Mouse (Mus musculus) intestine, postnatal 0 days (tissue): ENCODE data around the gene Gda. TPM values are rescaled to one million over a fixed set of nuclear protein-coding genes. Genes with fewer than 3 reads are reported as not detected.

Experiments used
- ATAC-seq: fragments of 200-750 bp; cut with Nextera tagmentation; 2 replicates; pipeline ENCODE4 v1.8.0; 2017; ENCODE audit warnings: mild to moderate bottlenecking, moderate TSS enrichment, moderate library complexity
- H3K27ac ChIP-seq: fragments of 300-500 bp; sonication (generic); 2 replicates; pipeline ENCODE4 v1.5.1; 2014; ENCODE audit warnings: mild to moderate bottlenecking, low read depth, low read length, moderate library complexity
- H3K27me3 ChIP-seq: fragments of 300-500 bp; sonication (generic); replicated peaks from 2 replicates; pipeline ENCODE4 v1.6.1; 2014; ENCODE audit warnings: low read length, mixed read lengths; ENCODE audit not compliant: control insufficient read depth, insufficient read depth
- H3K36me3 ChIP-seq: fragments of 300-500 bp; sonication (generic); 2 replicates; pipeline ENCODE4 v1.6.1; 2014; ENCODE audit warnings: mild to moderate bottlenecking, moderate library complexity; ENCODE audit not compliant: control insufficient read depth, insufficient read depth
- H3K4me1 ChIP-seq: fragments of 300-500 bp; sonication (generic); replicated peaks from 2 replicates; pipeline ENCODE4 v1.6.1; 2014; ENCODE audit warnings: antibody characterized with exemption, low read length, mixed read lengths; ENCODE audit not compliant: control insufficient read depth, insufficient read depth
- H3K4me2 ChIP-seq: fragments of 300-500 bp; sonication (generic); replicated peaks from 2 replicates; pipeline ENCODE4 v1.6.1; 2014; ENCODE audit warnings: low read depth, mild to moderate bottlenecking, moderate library complexity
- H3K4me3 ChIP-seq: fragments of 300-500 bp; sonication (generic); 2 replicates; pipeline ENCODE4 v1.5.1; 2014; ENCODE audit warnings: low read depth, low read length
- H3K9ac ChIP-seq: fragments of 300-500 bp; sonication (generic); 2 replicates; pipeline ENCODE4 v1.6.1; 2014; ENCODE audit warnings: mild to moderate bottlenecking, low read depth, low read length
- H3K9me3 ChIP-seq: fragments of 300-500 bp; sonication (generic); 2 replicates; pipeline ENCODE4 v1.6.1; 2016; ENCODE audit warnings: mixed run types; ENCODE audit not compliant: control insufficient read depth
- CTCF ChIP-seq: sonication (generic); IDR thresholded peaks from 2 replicates; pipeline ENCODE4 v1.5.1; 2016; ENCODE audit warnings: low read depth, mild to moderate bottlenecking, control low read depth, antibody characterized with exemption, moderate library complexity
- WGBS: fragments of 180-500 bp; shearing (Covaris S2); extraction: QIAGEN DNeasy Blood & Tissue Kit; methylation state at CpG from one replicate; pipeline ENCODE4 v1.1.7; 2014; 5-methylcytosine and 5-hydroxymethylcytosine counted together
- polyA plus RNA-seq: library from polyadenylated mRNA; unstranded; fragments of >200 nt; fragmentation: Nextera tagmentation; extraction: Ambion mirVana; gene quantifications from 2 replicates; pipeline ENCODE4 v1.2.1, GENCODE M21; 2015

The Gda gene
- polyA plus RNA-seq, 1 experiment from 2014 or later: 37.3 TPM

DNA sequence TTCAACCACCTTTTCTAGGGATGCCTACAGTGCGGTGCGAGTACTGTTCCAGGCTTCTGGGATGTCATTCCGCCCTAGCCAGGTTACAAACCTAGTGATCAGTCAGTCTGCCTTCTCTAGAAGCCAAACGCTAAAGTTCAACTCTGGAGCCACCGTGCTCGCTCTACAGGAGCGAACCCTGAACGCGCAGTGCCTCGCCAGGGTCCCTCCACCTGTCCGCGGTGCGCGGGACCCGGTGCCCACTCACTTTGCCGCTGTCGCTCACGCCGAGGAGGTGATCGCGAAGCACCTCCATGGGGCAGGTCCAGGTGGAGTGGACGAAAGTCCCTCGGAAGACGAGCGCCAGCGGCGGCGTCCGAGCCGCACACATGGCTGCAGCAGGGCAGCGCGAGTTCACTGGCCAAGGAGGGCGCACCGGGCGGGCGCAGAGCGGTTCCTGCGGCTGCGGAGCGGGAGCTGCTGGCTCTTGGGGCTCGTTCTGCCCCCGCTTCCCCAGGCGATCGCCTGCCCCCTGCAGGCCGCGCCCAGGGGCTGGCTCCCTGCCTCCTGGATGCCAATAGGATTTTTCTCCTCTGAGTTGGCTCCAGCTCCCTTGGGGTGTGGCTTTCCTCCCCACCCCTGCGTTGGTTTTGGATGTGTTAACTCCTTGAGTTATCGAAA is 994 bp downstream of the Gda start:
- 1% methylated on average over 47 of the region's 48 CpGs for WGBS
- ATAC-seq: peak; percentile 85
- Histone ChIP-seq H3K36me3 (no peaks in the 10 kb centered on the region), H3K4me2 (peak overlapping the region; percentile 78), H3K9me3 (0 out of 2 replicates have a peak, but pooled peaks cover 3% of the 10 kb centered on the region), H3K27me3 (no peaks in the 10 kb centered on the region), H3K4me3 (peak overlapping the region; percentile 63), H3K4me1 (no peaks in the 10 kb centered on the region), H3K27ac (peak overlapping the region; percentile 76; the same call in 1 of the 2 replicates), H3K9ac (peak overlapping the region; percentile 65)
- TF ChIP-seq CTCF: peak; percentile 90

GRCm38 (mm10) chr19:21461221-21461960 is 11.9 kb downstream of the Gda start:
- 62% methylated on average over 5 of the region's 5 CpGs for WGBS
- Histone ChIP-seq H3K27ac (no peak overlapping the region), H3K4me1 (no peaks in the 10 kb centered on the region), H3K4me2 (no peak overlapping the region), H3K36me3 (no peaks in the 10 kb centered on the region), H3K27me3 (no peaks in the 10 kb centered on the region), H3K9me3 (no peaks in the 10 kb centered on the region), H3K4me3 (no peak overlapping the region), H3K9ac (no peak overlapping the region)
- ATAC-seq: peak; percentile 33; the same call in 1 of the 2 replicates
- no peak for TF ChIP-seq CTCF

DNA sequence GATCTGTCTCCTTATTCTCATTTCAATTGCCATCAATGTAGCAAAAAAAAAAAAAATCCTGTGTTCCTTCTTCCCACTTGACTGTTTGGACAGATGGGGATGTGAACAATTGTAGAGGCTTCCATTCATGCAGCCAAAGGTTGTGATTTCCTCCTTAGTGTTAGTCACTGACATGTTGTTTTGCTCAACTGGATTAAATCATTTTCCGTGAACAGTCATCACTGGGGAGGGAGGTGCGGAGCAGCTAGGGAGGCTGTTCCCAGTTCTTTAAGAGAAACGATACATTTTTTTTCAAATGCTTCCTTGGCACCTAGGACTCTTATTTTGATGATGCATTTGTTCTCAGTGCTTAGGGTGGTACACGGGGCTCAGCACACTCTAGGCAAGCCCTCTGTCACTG is 15.8 kb downstream of the Gda start:
- no peaks in the 10 kb centered on the region for H3K4me1 ChIP-seq
- no peak overlapping the region for H3K4me3 ChIP-seq
- H3K36me3 ChIP-seq: no peaks in the 10 kb centered on the region
- TF ChIP-seq CTCF: no peak
- no peak overlapping the region for H3K27ac ChIP-seq
- H3K9ac ChIP-seq: no peak overlapping the region
- no peaks in the 10 kb centered on the region for H3K9me3 ChIP-seq
- H3K4me2 ChIP-seq: no peak overlapping the region
- H3K27me3 ChIP-seq: no peaks in the 10 kb centered on the region
- 72% methylated on average over 4 of the region's 4 CpGs for WGBS
- ATAC-seq: no peak

DNA sequence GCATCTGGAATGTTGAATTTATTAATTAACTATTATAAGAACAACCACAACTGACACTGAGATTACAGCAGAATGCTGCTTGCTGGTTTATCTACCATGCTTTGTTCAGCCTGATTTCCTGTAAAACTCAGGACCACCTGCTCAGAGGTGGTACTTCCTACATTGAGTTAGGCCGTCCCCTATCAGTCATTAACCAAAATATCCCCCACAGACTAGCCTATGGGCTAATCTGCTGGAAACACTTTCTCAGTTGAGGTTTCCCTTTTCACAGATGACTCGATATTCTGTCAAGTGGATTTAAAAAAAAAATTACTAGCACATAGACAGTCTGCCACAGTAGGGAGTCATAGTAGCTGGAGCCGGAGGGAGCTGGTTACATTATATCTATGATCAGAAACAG is 31.5 kb downstream of the Gda start:
- TF ChIP-seq CTCF: no peak
- H3K4me1 ChIP-seq: no peaks in the 10 kb centered on the region
- WGBS: 86% methylated on average over 3 of the region's 3 CpGs
- H3K27ac ChIP-seq: no peak overlapping the region
- H3K36me3 ChIP-seq: no peaks in the 10 kb centered on the region
- H3K27me3 ChIP-seq: no peaks in the 10 kb centered on the region
- no peak overlapping the region for H3K4me2 ChIP-seq
- no peak for ATAC-seq
- no peak overlapping the region for H3K9ac ChIP-seq
- no peaks in the 10 kb centered on the region for H3K9me3 ChIP-seq
- no peak overlapping the region for H3K4me3 ChIP-seq

GRCm38 (mm10) chr19:21440841-21441240 is 32.4 kb downstream of the Gda start:
- H3K27me3 ChIP-seq: no peaks in the 10 kb centered on the region
- H3K9ac ChIP-seq: no peak overlapping the region
- no peaks in the 10 kb centered on the region for H3K36me3 ChIP-seq
- no peaks in the 10 kb centered on the region for H3K4me1 ChIP-seq
- no peak overlapping the region for H3K4me3 ChIP-seq
- H3K9me3 ChIP-seq: no peaks in the 10 kb centered on the region
- ATAC-seq: no peak
- no peak overlapping the region for H3K27ac ChIP-seq
- WGBS: 74% methylated on average over 6 of the region's 6 CpGs
- no peak for TF ChIP-seq CTCF
- no peak overlapping the region for H3K4me2 ChIP-seq

GRCm38 (mm10) chr19:21439141-21439737 is 34.0 kb downstream of the Gda start:
- Histone ChIP-seq H3K9ac (no peak overlapping the region), H3K27me3 (no peaks in the 10 kb centered on the region), H3K4me1 (no peaks in the 10 kb centered on the region), H3K27ac (no peak overlapping the region), H3K4me2 (no peak overlapping the region), H3K4me3 (no peak overlapping the region), H3K9me3 (no peaks in the 10 kb centered on the region), H3K36me3 (no peaks in the 10 kb centered on the region)
- no peak for ATAC-seq
- peak; percentile 46 for TF ChIP-seq CTCF
- 42% methylated on average over 3 of the region's 3 CpGs for WGBS
